ENCODE assay signal across 15 mouse cellular contexts in genomic region chr15:89296465-89296864, GRCm38 (mm10). TPM values are rescaled to one million over a fixed set of nuclear protein-coding genes. Genes with fewer than 3 reads are reported as not detected.
DNase-seq lines count a peak whose midpoint lies in the region; ATAC-seq and TF ChIP-seq lines count a peak whose summit lies in the region.
"Had no signal": no experiment of that assay in that cellular context is flagged by ENCODE, and none has a peak within 500 bp of the region (broad histone marks: within the 10 kb centered on the region; RNA-seq: fewer than 3 reads in every experiment).

No protein-coding gene starts in this region.

- peak; percentile 43 for ATAC-seq in intestine, postnatal 0 days
- no peak for ATAC-seq in forebrain, embryonic 11.5 days (replicated peaks; ENCODE audit: low FRiP score)

- peak; percentile 32 for DNase-seq in adrenal gland, postnatal 10 days
- DNase-seq in adrenal gland, adult 8-10 months = no peak
- peak; percentile 26 for DNase-seq in ovary, adult 18-20 months (ENCODE audit: low spot score)
- DNase-seq in ovary, postnatal 14 days (ENCODE audit: low spot score) = no peak
- DNase-seq in forebrain, embryonic 11.5 days (ENCODE audit: low spot score) = no peak
- DNase-seq in T-cell, adult 2 months (ENCODE audit: low spot score) = no peak
- no peak for DNase-seq in frontal cortex, postnatal 10 days (ENCODE audit: low spot score in 2 of 2)
- DNase-seq: adrenal gland, postnatal 25 days had no signal

- H3K4me1 ChIP-seq in intestine, postnatal 0 days (replicated peaks; ENCODE audit: control insufficient read depth, insufficient read depth, low read length) = no peaks in the 10 kb centered on the region
- H3K4me1 ChIP-seq in forebrain, embryonic 11.5 days (replicated peaks; ENCODE audit: control insufficient read depth, insufficient read depth, low read length) = no peaks in the 10 kb centered on the region
- H3K4me1 ChIP-seq: limb, embryonic 13.5 days; midbrain, embryonic 10.5 days; neural tube, embryonic 13.5 days had no signal

- H3K27ac ChIP-seq in intestine, postnatal 0 days (ENCODE audit: low read depth, low read length) = no peak overlapping the region
- H3K27ac ChIP-seq in forebrain, embryonic 11.5 days (ENCODE audit: low read depth, low read length) = no peak overlapping the region
- H3K27ac ChIP-seq: limb, embryonic 13.5 days; midbrain, embryonic 10.5 days; neural tube, embryonic 13.5 days had no signal

- no peak for TF ChIP-seq CTCF in intestine, postnatal 0 days (IDR thresholded peaks at IDR 0.05; ENCODE audit: low read depth)

- no peak overlapping the region for H3K9ac ChIP-seq in intestine, postnatal 0 days (ENCODE audit: low read depth, low read length)
- H3K9ac ChIP-seq in forebrain, embryonic 11.5 days (ENCODE audit: low read length) = no peak overlapping the region
- H3K9ac ChIP-seq: limb, embryonic 13.5 days; neural tube, embryonic 13.5 days had no signal

- H3K9me3 ChIP-seq in intestine, postnatal 0 days (ENCODE audit: control insufficient read depth) = no peaks in the 10 kb centered on the region
- H3K9me3 ChIP-seq in forebrain, embryonic 11.5 days (ENCODE audit: control insufficient read depth, low read length) = no peaks in the 10 kb centered on the region
- H3K9me3 ChIP-seq: limb, embryonic 13.5 days; midbrain, embryonic 10.5 days; neural tube, embryonic 13.5 days had no signal

- WGBS in intestine, postnatal 0 days = 46% methylated on average over 1 of the region's 1 CpGs
- WGBS in forebrain, embryonic 11.5 days = 100% methylated on average over 1 of the region's 1 CpGs

- no peaks in the 10 kb centered on the region for H3K27me3 ChIP-seq in intestine, postnatal 0 days (replicated peaks; ENCODE audit: control insufficient read depth, insufficient read depth, low read length)
- no peaks in the 10 kb centered on the region for H3K27me3 ChIP-seq in forebrain, embryonic 11.5 days (ENCODE audit: control insufficient read depth, insufficient read depth, low read length)
- H3K27me3 ChIP-seq: limb, embryonic 13.5 days; neural tube, embryonic 13.5 days had no signal

- H3K4me3 ChIP-seq in intestine, postnatal 0 days (ENCODE audit: low read depth, low read length) = no peak overlapping the region
- no peak overlapping the region for H3K4me3 ChIP-seq in forebrain, embryonic 11.5 days (ENCODE audit: low read depth, low read length)
- H3K4me3 ChIP-seq: limb, embryonic 13.5 days; midbrain, embryonic 10.5 days; neural tube, embryonic 13.5 days had no signal

- no peak overlapping the region for H3K4me2 ChIP-seq in intestine, postnatal 0 days (replicated peaks; ENCODE audit: low read depth)
- no peak overlapping the region for H3K4me2 ChIP-seq in forebrain, embryonic 11.5 days (ENCODE audit: low read depth, low read length, severe bottlenecking)
- H3K4me2 ChIP-seq: limb, embryonic 13.5 days; neural tube, embryonic 13.5 days had no signal

- H3K36me3 ChIP-seq in intestine, postnatal 0 days (ENCODE audit: control insufficient read depth, insufficient read depth) = peaks cover 61% of the 10 kb centered on the region
- peaks cover 12% of the 10 kb centered on the region; the same call in 1 of the 2 replicates for H3K36me3 ChIP-seq in forebrain, embryonic 11.5 days (ENCODE audit: control insufficient read depth, insufficient read depth, low read length)

RNA-seq across cellular contexts. Expression of gene Sbf1, which starts 18.6 kb away (rescaled TPM):
- 10 to 100 TPM; 80.3 to 85.7 TPM for total RNA-seq in adrenal gland, postnatal 10 days (2021)
- total RNA-seq in adrenal gland, adult 8-10 months (2022) = 100 to 1,000 TPM in 2 of 4 experiments, 10 to 100 TPM in 2; 90.8 to 127 (median 101) TPM
- 22.2 and 24.2 TPM in 2 replicates for polyA plus RNA-seq in intestine, postnatal 0 days (2015; fragmentation: Nextera tagmentation; extraction: Ambion mirVana)
- polyA plus RNA-seq in forebrain, embryonic 11.5 days (2014; fragmentation: Nextera tagmentation; extraction: Ambion mirVana) = 76.5 and 87.8 TPM in 2 replicates

RNA-seq across cellular contexts. Expression of gene Adm2, which starts 26.1 kb away (rescaled TPM):
- not detected for total RNA-seq in adrenal gland, postnatal 10 days (2021)
- not detected for total RNA-seq in adrenal gland, adult 8-10 months (2022)
- 0.14 TPM in 1 of 2 replicates, not detected in the other for polyA plus RNA-seq in intestine, postnatal 0 days (2015; fragmentation: Nextera tagmentation; extraction: Ambion mirVana)
- 0.15 TPM in 1 of 2 replicates, not detected in the other for polyA plus RNA-seq in forebrain, embryonic 11.5 days (2014; fragmentation: Nextera tagmentation; extraction: Ambion mirVana)
- total RNA-seq: adrenal gland, postnatal 25 days had no signal
- polyA plus RNA-seq: neural tube, embryonic 13.5 days had no signal

RNA-seq across cellular contexts. Expression of gene Miox, which starts 37.7 kb away (rescaled TPM):
- 1 to 10 TPM; 1.8 to 3.3 TPM for total RNA-seq in adrenal gland, postnatal 10 days (2021)
- 1 to 10 TPM in 2 of 4 experiments, not detected in 2; 1.4 TPM for total RNA-seq in adrenal gland, adult 8-10 months (2022)
- not detected in 2 replicates for polyA plus RNA-seq in intestine, postnatal 0 days (2015; fragmentation: Nextera tagmentation; extraction: Ambion mirVana)
- polyA plus RNA-seq in forebrain, embryonic 11.5 days (2014; fragmentation: Nextera tagmentation; extraction: Ambion mirVana) = not detected in 2 replicates
- total RNA-seq: adrenal gland, postnatal 25 days; MEL had no signal
- polyA plus RNA-seq: gonadal fat pad, adult 2 months; limb, embryonic 13.5 days; midbrain, embryonic 10.5 days; neural tube, embryonic 13.5 days; thymus, postnatal 0 days had no signal

RNA-seq across cellular contexts. Expression of gene Lmf2, which starts 59.0 kb away (rescaled TPM):
- total RNA-seq in adrenal gland, postnatal 10 days (2021) = 10 to 100 TPM; 38.6 to 41.9 TPM
- 10 to 100 TPM; 44.4 to 57.5 (median 48.6) TPM for total RNA-seq in adrenal gland, adult 8-10 months (2022)
- polyA plus RNA-seq in intestine, postnatal 0 days (2015; fragmentation: Nextera tagmentation; extraction: Ambion mirVana) = 19.1 and 20.5 TPM in 2 replicates
- 43.7 and 47.3 TPM in 2 replicates for polyA plus RNA-seq in forebrain, embryonic 11.5 days (2014; fragmentation: Nextera tagmentation; extraction: Ambion mirVana)

RNA-seq across cellular contexts. Expression of gene Ncaph2, which starts 59.1 kb away (rescaled TPM):
- total RNA-seq in adrenal gland, postnatal 10 days (2021) = 100 to 1,000 TPM in 1 of 2 experiments, 10 to 100 TPM in 1; 89.2 to 103 TPM
- 10 to 100 TPM; 79.1 to 93.1 (median 87.8) TPM for total RNA-seq in adrenal gland, adult 8-10 months (2022)
- polyA plus RNA-seq in intestine, postnatal 0 days (2015; fragmentation: Nextera tagmentation; extraction: Ambion mirVana) = 55.2 and 65.2 TPM in 2 replicates
- polyA plus RNA-seq in forebrain, embryonic 11.5 days (2014; fragmentation: Nextera tagmentation; extraction: Ambion mirVana) = 191 and 203 TPM in 2 replicates

Comparison
In these comparisons a context has a peak if more than half of its experiments do, and no peak if none do; other contexts are left out.
1. DNase-seq: peak in adrenal gland, postnatal 10 days (single experiment) and ovary, adult 18-20 months (single experiment); none in adrenal gland, adult 8-10 months (single experiment), ovary, postnatal 14 days (single experiment), forebrain, embryonic 11.5 days (single experiment), T-cell, adult 2 months (single experiment) and frontal cortex, postnatal 10 days (0 of 2).